Mouse (Mus musculus) urinary bladder, postnatal 0 days (tissue): ENCODE results near the gene Tmprss11a. TPM values are rescaled to one million over a fixed set of nuclear protein-coding genes. Genes with fewer than 3 reads are reported as not detected.

Source experiments
- polyA plus RNA-seq: library from polyadenylated mRNA; unstranded; fragments of >200 nt; fragmentation: Nextera tagmentation; extraction: Ambion mirVana; gene quantifications from 2 replicates; pipeline ENCODE4 v1.2.1, GENCODE M21; 2015

The Tmprss11a gene
- polyA plus RNA-seq: 3.0 and 3.1 TPM in 2 replicates

GRCm38 (mm10) chr5:86468890-86469289, at the start of gene Tmprss11a:
Tmprss11a (minus strand) TSS chr5:86468990.

DNA sequence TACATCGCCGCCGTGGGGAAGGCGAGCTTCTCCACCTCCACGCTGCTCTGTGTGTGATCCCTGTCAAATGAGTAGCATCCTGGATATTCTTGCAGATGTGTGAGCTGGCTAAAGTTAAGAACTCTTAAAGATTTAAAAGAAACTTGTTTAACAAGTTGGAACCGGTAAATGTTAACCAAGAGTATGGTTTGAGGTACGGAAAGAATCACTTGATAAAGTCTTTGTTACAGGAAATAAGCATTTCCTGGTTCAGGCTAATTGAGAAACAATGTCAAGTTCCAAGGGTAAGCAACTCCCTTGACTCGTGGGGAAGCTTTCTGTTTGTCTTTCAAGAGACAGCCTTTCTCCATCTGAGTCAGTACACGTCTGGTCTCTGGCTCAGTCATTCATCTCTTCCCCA, 49.7 kb upstream of the Tmprss11a start, which contains the start of gene Tmprss11g:
Gene Tmprss11g, minus strand, starts transcription at position 101 of the 400 bp plus-strand sequence.

GRCm38 (mm10) chr5:86373320-86373719, 95.5 kb downstream of the Tmprss11a start, which contains the start of gene Tmprss11d:
Tmprss11d (minus strand) TSS chr5:86373420.

Other genes with a start within 250 kb of the Tmprss11a start
- not detected in 2 replicates for gene Tmprss11c, start 179.7 kb downstream of the Tmprss11a start, polyA plus RNA-seq
- not detected in 2 replicates for gene Tmprss11d, start 95.6 kb downstream of the Tmprss11a start, polyA plus RNA-seq
- 0.13 and 0.21 TPM in 2 replicates for gene Tmprss11g, start 49.6 kb upstream of the Tmprss11a start, polyA plus RNA-seq
- 0.14 and 0.21 TPM in 2 replicates for gene Tmprss11f, start 163.4 kb upstream of the Tmprss11a start, polyA plus RNA-seq
- 0.04 TPM in 1 of 2 replicates, not detected in the other for gene Tmprss11b, start 207.4 kb upstream of the Tmprss11a start, polyA plus RNA-seq